Comparison of ENCODE assay signal across 10 mouse cellular contexts in genomic region chr7:70332064-70332850, GRCm38 (mm10). TPM values are rescaled to one million over a fixed set of nuclear protein-coding genes. Genes with fewer than 3 reads are reported as not detected.
DNase-seq lines count a peak whose midpoint lies in the region; ATAC-seq and TF ChIP-seq lines count a peak whose summit lies in the region.
"Had no signal": no experiment of that assay in that cellular context is flagged by ENCODE, and none has a peak within 500 bp of the region (broad histone marks: within the 10 kb centered on the region; RNA-seq: fewer than 3 reads in every experiment).

No protein-coding gene starts in this region.

- peak overlapping the region; percentile 47 for H3K4me3 ChIP-seq in heart, embryonic 12.5 days
- H3K4me3 ChIP-seq in hindbrain, embryonic 10.5 days, result peak overlapping the region; percentile 58
- H3K4me3 ChIP-seq: erythroblast, embryonic 14.5 days had no signal

- 3% methylated on average over 26 of the region's 26 CpGs for WGBS in heart, embryonic 12.5 days
- 1% methylated on average over 26 of the region's 26 CpGs for WGBS in hindbrain, embryonic 10.5 days

- no peaks in the 10 kb centered on the region for H3K9me3 ChIP-seq in heart, embryonic 12.5 days (replicated peaks)
- H3K9me3 ChIP-seq in hindbrain, embryonic 10.5 days, result no peaks in the 10 kb centered on the region

- DNase-seq in heart, postnatal 25 days (ENCODE audit: low spot score), result no peak
- peak; percentile 59 for DNase-seq in brain, embryonic 14.5 days (ENCODE audit: low read depth)
- peak; percentile 49 for DNase-seq in hindbrain, embryonic 10.5 days (ENCODE audit: low spot score)
- no peak for DNase-seq in cerebellum, adult 11-12 months
- no peak for DNase-seq in cerebellum, postnatal 36 days
- no peak for DNase-seq in left cerebral cortex, adult 18-20 months (ENCODE audit: low spot score in 2 of 2)

- no peak for TF ChIP-seq POLR2A in brain, embryonic 14.5 days (IDR thresholded peaks at IDR 0.05; ENCODE audit: borderline replicate concordance, extremely low read depth, insufficient read depth, insufficient read length, poor library complexity, severe bottlenecking)

- no peak overlapping the region for H3K9ac ChIP-seq in heart, embryonic 12.5 days

- no peak for TF ChIP-seq CTCF in brain, embryonic 14.5 days (IDR thresholded peaks at IDR 0.05; ENCODE audit: borderline replicate concordance, extremely low read depth, insufficient read depth, insufficient read length)

- no peak overlapping the region for H3K27ac ChIP-seq in heart, embryonic 12.5 days (ENCODE audit: poor library complexity, severe bottlenecking)
- peak overlapping the region; percentile 93 for H3K27ac ChIP-seq in hindbrain, embryonic 10.5 days

- intact Hi-C loops in heart, postnatal 25 days (cut with DNase I), result loop anchor here (10.0 kb wide), 1 partner anchor 517 kb away; no protein-coding TSS in a partner anchor

- H3K27me3 ChIP-seq in heart, embryonic 12.5 days (replicated peaks), result peaks cover 86% of the 10 kb centered on the region
- peaks cover 99% of the 10 kb centered on the region for H3K27me3 ChIP-seq in hindbrain, embryonic 10.5 days (ENCODE audit: insufficient read depth, poor library complexity, severe bottlenecking)
- H3K27me3 ChIP-seq: CH12.LX had no signal

- H3K36me3 ChIP-seq in heart, embryonic 12.5 days, result no peaks in the 10 kb centered on the region
- no peaks in the 10 kb centered on the region for H3K36me3 ChIP-seq in hindbrain, embryonic 10.5 days

- ATAC-seq in heart, embryonic 12.5 days (ENCODE audit: insufficient number of reproducible peaks, low FRiP score), result 0 out of 2 replicates have a peak, but pooled peaks have one; percentile 22
- 0 out of 2 replicates have a peak, but pooled peaks have one; percentile 4 for ATAC-seq in megakaryocyte progenitor cell, adult 5-6 weeks (replicated peaks; ENCODE audit: poor library complexity)

- H3K4me1 ChIP-seq in heart, embryonic 12.5 days (replicated peaks), result peaks cover 26% of the 10 kb centered on the region
- peaks cover 92% of the 10 kb centered on the region for H3K4me1 ChIP-seq in hindbrain, embryonic 10.5 days (replicated peaks)

- peak overlapping the region; percentile 81 for H3K4me2 ChIP-seq in heart, embryonic 12.5 days

RNA-seq across cellular contexts. Expression of gene Nr2f2, which starts 34.3 kb away (rescaled TPM):
- polyA plus RNA-seq in heart, embryonic 12.5 days (2016; fragmentation: Nextera tagmentation; extraction: Ambion mirVana), result 26.5 and 27.7 TPM in 2 replicates
- 10 to 100 TPM; 19.9 to 25.0 TPM for total RNA-seq in heart, postnatal 25 days (2021)
- polyA plus RNA-seq in brain, embryonic 14.5 days (2012; rRNA removed), result 244 and 291 TPM in 2 replicates
- polyA plus RNA-seq in hindbrain, embryonic 10.5 days (2016; fragmentation: Nextera tagmentation; extraction: Ambion mirVana), result 83.4 and 86.4 TPM in 2 replicates
- not detected in 2 replicates for total RNA-seq in megakaryocyte progenitor cell, adult 5-6 weeks (2015)
- total RNA-seq in megakaryocyte progenitor cell, adult 5-6 weeks (2017), result not detected in 2 replicates
- 10 to 100 TPM; 35.3 to 42.7 TPM for total RNA-seq in left cerebral cortex, adult 18-20 months (2021)
- total RNA-seq: CH12.LX had no signal
- polyA plus RNA-seq: erythroblast, embryonic 14.5 days had no signal

Comparison
In these comparisons a context has a peak if more than half of its experiments do, and no peak if none do; other contexts are left out.
1. DNase-seq: peak in brain, embryonic 14.5 days (single experiment) and hindbrain, embryonic 10.5 days (single experiment); none in heart, postnatal 25 days (single experiment), cerebellum, adult 11-12 months (single experiment), cerebellum, postnatal 36 days (0 of 2) and left cerebral cortex, adult 18-20 months (0 of 2).
2. RNA of gene Nr2f2, which starts 34.3 kb away (total RNA-seq): 35.3 to 42.7 TPM in left cerebral cortex, adult 18-20 months and 19.9 to 25.0 TPM in heart, postnatal 25 days; not detected in megakaryocyte progenitor cell, adult 5-6 weeks; every median in the first group is over 10 times any median in the second.